Mouse (Mus musculus): ENCODE measurements at regions not wholly inside any gene's neighbourhood (a gene's known extent, or its start where the extent isn't known, plus 50 kb on each side); places are given as distances from the start of the nearest gene placed in this dataset.

DNA sequence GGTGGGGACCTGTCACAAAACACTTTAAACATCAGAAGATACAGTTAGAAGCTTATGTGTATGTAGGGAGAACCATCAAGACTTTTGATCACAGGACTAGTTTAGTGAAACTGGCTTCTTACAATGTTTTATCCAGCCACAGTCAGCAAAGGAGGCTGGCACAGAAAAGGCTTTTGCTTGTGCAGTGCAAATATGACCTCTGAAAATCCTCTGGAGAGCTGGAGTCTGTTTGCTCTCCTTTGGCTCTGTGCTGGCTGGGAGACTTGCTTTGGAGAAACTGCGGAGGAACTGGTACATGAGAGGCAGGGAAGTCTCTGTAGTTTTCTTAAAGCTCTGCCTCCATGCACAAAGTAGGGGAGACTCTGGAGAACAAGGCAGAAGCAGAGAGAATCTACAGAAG lies 497.2 kb upstream of the Pdzrn3 start:
- DNase-seq (ENCODE audit: low read depth): no peak

DNA sequence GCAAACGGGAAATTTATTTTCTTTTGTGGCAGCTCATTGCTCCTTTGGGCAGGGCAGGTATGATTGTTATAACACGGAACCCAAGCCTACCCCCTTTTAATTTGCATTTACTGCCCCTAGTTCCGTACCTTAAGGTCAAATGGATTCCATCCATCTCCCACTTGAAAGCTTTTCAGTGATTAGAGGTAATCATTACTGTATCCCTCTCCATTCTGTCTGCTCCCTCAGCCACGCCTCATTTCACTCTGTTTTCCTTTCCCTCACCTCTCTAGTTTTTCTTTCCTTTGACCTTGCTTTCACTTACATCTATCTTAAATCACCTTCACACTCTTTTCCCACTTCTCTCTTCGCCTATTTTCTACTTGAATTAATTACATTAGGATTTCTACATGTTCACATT lies 481.2 kb upstream of the Pdzrn3 start:
- no peak for DNase-seq (ENCODE audit: low read depth)

DNA sequence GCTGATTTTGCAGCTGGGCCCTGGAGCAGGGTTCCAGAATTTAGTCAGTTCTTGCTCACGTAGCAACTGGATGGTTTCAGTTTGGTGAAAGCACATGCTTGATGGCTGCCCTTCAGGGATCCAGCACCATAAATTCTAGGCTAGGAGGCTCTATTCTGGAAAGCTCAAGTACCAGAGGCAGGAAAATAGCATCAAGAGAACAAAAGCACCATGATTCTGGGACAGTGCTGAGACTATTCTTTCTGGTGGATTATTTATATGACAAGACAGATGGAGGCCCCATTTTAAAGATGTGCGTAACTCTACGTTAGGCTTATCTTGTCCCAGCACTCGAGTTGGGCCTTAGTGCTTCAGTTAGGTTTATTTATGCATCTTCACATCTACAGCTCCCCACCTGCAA lies 463.0 kb upstream of the Pdzrn3 start:
- DNase-seq (ENCODE audit: low read depth): no peak

DNA sequence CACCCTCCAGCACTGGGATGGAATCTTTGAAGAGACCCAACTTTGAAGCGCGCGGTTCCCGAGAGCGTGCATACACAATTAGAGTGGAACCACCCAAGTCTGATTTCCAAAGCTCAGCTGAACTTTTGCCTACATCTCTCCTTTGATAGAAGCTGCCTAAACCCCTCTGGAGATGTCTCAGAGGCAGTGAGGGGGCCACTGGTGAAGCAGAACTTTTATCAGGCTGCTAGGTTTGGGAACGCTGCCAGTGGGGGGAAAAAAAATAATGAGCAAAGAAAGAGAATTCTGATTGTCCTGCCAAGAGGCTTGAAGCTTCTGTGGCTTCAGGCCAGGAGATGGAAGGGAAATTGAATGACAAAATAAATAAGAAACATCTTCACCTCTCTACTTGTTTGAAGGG lies 459.9 kb upstream of the Pdzrn3 start:
- DNase-seq (ENCODE audit: low read depth): no peak

DNA sequence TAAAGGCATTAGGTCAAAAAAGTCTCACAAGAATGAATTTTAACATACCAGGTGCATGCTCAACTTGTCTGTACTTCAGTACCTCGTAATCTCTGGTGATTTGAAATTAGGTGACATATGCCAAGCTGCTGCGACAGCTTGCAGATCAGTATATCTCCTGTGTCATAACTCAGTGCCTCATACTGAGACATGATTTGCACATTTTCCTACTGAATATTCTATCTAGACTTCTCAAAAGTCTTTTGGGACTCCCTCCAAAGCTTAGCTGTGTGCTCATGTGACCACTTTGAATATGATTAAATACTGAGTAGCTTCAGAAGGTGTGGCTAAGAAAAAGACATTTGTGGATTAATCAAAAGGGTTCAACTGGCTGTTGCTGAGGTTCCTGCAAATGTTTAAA lies 416.3 kb upstream of the Pdzrn3 start:
- DNase-seq (ENCODE audit: low read depth): no peak

DNA sequence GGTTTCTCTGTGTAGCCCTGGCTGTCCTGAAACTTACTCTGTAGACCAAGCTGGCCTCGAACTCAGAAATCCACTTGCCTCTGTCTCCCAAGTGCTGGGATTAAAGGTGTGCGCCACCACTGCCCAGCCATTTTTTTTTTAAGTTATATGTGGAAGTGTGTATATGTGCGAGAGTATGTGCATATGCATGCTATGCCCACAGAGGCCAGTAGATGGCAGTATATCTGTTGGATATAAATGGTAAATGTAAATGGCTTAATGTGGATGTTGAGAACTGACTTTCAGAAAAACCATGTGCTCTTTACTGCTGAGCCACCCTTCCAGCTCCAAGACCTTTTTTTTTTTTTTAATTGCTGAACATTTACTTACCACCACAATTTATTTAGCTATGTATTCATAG lies 400.2 kb upstream of the Pdzrn3 start:
- peak; percentile 39 for DNase-seq (ENCODE audit: low read depth)

DNA sequence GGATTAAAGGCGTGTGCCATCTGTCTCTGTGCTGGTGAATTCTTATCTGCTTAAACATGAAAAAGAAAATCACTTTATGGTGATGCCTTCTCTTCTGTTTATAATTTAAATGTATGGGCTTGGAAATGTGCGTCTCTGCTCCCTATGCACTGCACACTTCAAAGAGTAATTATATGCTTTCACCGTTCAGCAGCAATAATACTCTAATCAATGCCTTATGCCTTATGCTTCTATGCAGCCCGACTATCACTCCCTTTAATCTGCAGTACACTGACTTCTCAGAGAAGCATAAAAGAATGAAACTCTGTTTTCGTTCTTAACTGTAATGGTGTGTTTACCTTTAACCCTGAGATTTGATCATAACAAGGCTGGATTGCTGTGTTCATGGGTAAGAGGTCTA lies 395.5 kb upstream of the Pdzrn3 start:
- no peak for DNase-seq (ENCODE audit: low read depth)

DNA sequence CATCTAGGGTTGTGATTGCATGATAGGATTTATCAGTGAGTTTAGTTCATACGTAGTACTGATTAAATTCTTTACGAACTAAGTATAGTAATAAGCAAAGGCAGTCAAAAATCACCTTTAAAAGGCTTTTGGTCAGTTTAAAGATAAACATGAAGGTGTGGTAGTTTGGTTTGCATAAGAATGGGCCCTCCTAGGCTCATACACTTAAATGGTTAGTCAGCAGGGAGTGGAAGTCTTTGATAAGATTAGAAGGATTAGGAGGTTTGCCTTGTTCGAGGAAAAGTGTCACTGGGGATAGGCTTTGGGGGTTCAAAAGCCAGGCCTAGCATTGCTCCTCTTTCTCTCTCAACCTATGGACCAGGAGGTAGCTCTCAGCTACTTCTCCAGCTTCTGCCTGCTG lies 357.4 kb upstream of the Pdzrn3 start:
- DNase-seq (ENCODE audit: low read depth): no peak

GRCm38 (mm10) chr6:101720513-101720912 lies 342.8 kb upstream of the Pdzrn3 start:
- no peak for DNase-seq (ENCODE audit: low read depth)

- no peak for DNase-seq (ENCODE audit: low read depth)
Observed at GRCm38 (mm10) chr6:101689684-101690083, 312.0 kb upstream of the Pdzrn3 start.

GRCm38 (mm10) chr6:101686578-101686977 lies 308.9 kb upstream of the Pdzrn3 start:
- DNase-seq (ENCODE audit: low read depth): no peak

- no peak for DNase-seq (ENCODE audit: low read depth)
Observed at GRCm38 (mm10) chr6:101685734-101686133, 308.0 kb upstream of the Pdzrn3 start.

- DNase-seq (ENCODE audit: low read depth): peak; percentile 41
Observed at GRCm38 (mm10) chr6:101684390-101684789, 306.7 kb upstream of the Pdzrn3 start.

DNA sequence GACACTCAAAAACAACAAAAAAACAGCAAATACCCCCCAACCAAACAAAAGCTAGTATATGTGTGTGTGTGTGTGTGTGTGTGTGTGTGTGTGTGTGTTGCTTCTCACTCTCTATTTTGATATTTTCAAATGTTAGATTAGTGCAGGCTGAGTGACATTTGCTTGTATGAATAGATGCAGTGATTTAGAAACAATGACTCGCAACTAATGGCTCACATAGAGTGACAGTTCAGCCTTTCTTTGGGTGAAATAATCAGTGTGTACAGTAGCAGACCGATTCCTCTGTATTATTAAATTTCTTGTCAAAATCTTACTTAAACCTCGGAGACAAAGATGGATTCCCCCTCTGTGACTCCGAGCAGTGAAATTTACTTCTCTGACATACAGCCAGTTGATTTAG lies 297.1 kb upstream of the Pdzrn3 start:
- no peak for DNase-seq (ENCODE audit: low read depth)

DNA sequence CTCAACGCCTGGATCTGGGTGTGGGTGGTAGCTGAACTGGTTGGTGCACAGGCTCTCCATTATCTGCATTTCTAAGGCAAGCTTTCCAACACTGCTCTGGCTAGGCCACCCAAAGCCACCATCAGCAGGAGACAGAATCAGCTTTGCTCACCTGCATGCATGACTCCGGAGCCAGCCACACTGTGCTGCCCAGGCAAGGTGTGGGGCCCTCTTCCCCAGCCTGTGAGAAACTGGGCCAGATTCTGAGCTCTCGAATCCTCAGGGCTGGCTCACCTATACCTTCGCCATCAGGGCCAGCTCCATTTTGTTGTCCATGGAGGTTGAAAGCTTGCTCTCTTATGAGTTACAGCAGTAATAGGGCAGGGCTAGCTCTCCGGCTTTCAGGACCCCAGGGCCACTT lies 293.1 kb upstream of the Pdzrn3 start:
- DNase-seq (ENCODE audit: low read depth): no peak

- DNase-seq (ENCODE audit: low read depth): no peak
Observed at GRCm38 (mm10) chr6:101669118-101669845, 291.6 kb upstream of the Pdzrn3 start.

DNA sequence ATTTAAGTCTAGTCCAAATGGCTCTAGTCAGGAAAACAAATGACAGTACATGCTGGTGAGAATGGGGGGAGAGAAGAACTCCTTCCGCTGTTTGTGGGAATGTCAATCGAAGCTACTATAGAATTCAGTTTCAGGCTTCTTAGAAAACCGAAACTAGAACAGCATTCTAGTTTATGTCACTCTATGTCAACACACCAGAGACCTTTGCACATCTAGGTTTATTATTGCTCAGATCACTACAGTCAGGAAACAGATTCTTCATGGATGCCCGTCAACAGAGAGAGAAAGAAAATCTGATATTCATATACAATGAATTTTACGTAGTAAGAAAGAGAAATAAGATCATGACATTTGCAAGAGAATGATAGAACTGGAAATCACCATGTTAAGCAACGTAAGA lies 276.7 kb upstream of the Pdzrn3 start:
- DNase-seq (ENCODE audit: low read depth): no peak

DNA sequence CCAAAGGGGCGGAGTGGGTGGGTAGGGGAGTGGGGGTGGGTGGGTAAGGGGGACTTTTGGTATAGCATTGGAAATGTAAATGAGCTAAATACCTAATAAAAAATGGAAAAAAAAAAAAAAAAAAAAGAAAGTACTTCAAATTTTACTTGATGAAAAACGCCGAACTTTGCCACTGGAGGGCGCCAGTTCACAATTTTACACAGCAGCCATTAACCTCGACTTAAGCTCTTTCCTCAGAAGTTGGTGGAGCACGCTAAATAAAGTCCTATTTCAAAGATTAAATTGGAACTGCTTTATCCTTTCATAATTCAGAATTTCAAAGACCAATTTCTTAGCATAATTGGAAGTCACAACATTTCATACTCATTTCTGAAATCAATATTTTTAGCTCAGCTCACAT lies 272.7 kb upstream of the Pdzrn3 start:
- peak; percentile 59 for DNase-seq (ENCODE audit: low read depth)

- no peak for DNase-seq (ENCODE audit: low read depth)
Observed at GRCm38 (mm10) chr6:101617295-101617694, 239.6 kb upstream of the Pdzrn3 start.

DNA sequence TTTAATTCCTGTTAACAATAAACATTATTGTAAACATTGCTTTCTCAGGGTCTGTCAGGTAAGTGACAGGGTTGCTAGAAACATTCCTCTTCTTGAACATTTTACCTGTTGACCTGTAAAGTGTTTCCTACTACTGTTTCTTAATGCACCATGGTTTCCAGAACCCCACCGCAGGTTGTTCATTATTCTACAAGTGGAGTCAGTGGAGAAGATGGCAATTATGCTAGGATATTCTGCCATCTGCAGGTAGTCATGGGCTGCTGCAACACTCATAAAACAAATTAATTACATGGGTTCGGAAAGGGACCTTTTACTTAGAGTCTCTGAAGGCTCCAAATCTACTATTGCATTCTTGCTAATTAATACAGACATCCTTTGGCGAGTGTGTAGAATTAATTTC lies 239.1 kb upstream of the Pdzrn3 start:
- peak; percentile 11 for DNase-seq (ENCODE audit: low read depth)

DNA sequence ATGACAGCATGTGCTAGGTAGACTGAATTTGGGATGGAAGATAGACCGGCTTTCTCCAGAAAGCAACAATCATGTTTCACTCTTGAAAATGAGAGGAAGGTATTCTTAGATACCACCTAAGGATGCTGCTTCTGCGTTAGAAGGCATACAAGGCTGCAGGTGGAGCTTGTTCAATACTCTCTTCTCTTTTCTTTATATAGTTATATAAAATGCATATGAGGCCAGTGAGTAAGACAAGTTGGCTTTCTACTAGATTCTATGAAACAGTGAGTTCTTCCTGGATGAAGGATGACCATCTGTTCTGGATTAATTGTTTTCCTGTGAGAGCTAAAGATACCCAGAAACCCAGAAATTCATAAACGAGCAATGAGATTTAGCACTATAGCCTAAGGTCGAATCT lies 231.3 kb upstream of the Pdzrn3 start:
- DNase-seq (ENCODE audit: low read depth): no peak

DNA sequence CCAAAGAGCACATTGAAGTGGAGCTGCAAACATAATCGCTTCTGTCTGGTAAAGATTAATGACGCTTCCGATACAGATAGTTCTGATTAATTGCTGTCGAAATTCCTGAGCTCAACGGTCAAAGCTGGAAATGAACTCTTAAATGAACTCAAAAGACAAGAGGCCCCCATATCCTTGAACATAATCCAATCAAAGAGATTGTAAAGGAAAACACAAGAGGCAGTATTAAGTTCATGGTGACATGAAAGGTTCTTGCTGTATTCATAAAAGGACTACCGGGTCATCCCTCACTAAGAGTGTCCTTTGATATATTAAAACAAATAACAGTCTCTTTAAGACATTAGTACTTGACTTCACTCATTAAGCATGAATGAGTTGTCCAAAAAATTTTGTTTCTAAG lies 225.4 kb upstream of the Pdzrn3 start:
- DNase-seq (ENCODE audit: low read depth): no peak

DNA sequence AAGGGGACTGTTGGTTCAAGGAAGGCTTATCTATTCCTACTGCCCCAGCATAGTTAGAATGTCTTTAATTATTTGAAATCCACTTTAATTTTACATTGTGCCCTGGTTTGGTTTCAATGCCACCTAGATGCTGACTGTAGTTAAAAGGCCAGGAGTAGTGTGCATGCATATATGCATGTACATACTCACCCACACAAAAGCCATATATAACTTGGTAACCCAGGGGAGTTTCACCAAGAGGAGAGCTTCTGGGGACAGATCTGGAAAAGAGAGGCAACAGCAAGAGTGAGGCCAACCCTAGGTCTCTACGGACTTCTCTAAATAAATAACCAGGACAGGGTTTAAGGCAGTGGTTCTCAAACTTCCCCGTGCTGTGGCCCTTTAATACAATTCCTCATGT lies 219.3 kb upstream of the Pdzrn3 start:
- DNase-seq (ENCODE audit: low read depth): no peak

DNA sequence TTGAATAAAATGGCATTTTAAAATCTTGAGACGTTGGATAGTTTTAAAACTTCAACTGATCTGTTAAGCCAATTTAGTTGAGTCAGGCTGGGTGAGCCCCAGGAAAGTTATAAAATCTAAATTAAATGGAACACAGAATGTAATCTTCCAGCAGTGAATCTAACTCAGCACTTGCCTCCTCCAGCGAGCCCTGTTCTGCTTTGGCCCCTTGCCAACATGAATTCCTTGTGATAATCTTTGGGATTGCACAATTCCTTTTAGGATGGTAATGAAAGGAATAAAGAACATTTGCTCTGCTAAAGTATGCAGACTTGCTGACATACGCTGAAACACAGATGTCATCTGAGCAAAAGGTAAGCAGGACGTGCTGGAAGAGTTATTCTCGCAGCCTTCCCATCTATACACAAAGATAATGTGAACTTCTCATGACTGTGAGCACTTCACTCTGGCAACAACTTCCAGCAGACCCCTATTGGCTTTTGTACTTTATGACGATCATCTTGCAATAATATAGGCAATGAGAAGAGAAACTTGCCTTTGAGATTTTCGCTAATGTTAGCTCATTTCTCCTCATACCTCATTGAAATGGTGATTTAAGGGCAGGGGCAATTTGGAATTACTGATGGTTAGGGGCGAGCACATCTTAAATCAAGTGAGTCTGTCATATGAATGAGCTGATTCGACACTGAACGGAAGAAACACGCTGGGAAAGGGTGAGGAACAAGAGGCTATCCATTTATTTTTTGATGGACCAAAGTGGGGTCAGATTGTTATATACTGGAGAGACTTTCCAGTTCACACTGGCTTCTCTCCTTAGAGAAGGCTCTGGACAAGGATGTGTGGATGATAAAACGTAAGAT lies 216.3 kb upstream of the Pdzrn3 start:
- no peak for DNase-seq (ENCODE audit: low read depth)

Measured in 416B (cell line).